Mouse (Mus musculus) cerebellum, adult 8-10 months (tissue): Measurements from ENCODE around the gene Gm11213.

Experiments used
- DNase-seq: peaks from one replicate; pipeline ENCODE4 v3.0.0; 2022

The Gm11213 gene

DNA sequence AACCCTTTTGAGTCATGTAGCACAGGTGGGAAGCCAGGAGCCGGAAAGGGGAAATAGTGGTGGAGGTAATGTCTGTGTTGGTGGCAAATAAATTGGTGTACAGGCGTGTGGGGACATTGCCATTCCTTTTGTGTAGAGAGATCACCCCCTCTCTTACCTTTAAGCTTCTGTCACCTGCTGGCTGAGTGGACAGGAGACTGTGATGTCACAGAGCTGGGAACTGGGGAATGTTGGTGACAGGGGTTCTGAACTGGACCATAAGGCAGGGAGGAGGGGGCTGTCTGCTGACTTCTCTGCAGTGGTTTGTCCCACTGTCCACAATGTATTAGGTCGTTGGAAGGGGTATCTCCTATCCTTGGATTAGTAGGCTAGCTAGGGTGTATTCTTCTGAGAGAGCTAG lies at the start of gene Gm11213:
Gm11213 (minus strand) TSS at position 317 of the 400 bp plus-strand sequence.
- no peak for DNase-seq

DNA sequence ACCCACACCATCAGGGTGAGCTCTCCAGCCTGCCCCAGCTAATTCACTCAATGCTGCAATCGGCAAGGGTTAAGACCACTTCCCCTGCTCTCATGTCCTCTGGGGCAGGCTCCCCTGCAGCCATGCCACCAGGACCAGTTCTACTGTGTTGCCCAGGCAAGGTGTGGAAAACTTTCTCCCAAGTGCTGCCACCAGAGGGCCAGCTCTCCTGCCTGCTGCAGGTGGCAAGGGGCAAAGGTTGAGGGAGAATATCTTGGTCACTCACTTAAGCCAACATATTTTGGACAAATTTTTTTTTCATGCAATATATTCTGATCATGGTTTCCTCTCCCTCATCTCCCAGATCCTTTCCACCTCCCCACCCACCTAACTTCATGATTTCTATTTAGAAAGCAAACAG lies 49.3 kb upstream of the Gm11213 start:
- no peak for DNase-seq

DNA sequence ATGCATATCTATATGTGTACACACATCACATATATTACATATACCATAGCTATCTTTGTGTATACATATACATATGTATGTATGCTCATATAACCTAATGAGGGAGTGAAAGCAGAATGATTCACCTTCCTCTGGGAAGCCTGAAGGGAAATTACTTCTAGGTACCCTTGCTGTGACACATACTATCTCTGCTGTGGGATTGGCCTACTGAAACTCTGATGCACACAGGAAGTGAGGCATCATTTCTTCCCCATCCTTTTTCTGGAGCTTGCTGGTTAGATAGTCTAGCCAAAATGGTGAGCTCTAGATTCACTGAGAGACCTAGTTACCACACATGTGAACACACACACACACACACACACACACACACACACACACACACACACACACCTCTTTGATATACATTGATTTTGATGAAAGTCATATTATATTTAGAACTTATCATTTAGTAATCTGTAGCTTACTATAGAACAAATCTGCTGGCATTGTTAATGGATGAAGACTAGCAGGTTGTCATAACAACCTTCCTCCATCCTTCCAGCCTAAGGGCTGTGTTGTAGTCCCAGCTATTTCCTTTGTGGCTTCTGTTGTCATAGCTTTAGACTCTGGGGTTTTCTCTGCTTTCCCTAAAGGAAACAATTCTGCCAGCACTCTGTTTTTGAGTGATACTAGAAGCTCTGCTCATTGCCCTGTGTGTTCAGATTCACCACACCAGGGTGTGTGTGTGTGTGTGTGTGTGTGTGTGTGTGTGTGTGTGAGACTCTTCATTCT lies 39.1 kb upstream of the Gm11213 start:
- DNase-seq = no peak

DNA sequence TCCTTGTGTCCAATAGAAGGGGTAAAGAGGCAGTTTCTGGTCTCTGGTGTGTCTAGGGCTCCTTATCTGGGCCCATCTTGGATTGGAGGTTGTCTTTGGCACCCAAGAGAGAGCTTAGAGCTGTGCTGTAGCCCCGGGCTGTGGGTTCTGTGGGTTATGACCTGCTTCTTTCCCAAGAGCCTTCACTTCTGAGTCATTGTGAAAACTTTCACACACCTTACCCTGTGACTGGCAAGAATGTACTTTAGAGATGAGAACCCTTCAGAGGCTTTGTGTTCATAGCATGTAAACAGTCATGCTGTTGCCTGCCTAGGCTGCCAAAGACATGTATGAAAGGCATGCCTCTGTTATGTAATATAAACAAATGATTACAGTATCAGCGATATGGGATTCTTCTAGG lies 34.8 kb upstream of the Gm11213 start:
- DNase-seq = no peak

DNA sequence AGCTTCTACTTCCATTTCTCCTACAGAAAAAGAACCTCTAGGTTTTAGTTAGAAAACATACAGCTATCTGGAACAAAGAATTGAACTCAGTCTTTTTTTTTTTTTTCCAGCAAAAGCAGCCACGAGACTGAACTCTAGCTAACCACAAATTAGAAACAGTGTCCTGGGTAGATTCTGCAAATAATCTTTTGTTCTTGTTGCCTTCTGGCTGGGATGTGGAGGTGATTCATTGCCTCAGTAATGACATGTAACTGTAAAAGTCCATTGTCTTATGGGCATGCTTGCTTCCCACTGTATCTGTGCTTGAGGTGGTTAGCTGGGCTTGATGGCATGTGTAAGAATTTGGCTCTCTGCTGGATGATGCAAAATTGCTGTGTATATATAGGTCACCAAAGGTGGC lies 33.5 kb upstream of the Gm11213 start:
- no peak for DNase-seq

DNA sequence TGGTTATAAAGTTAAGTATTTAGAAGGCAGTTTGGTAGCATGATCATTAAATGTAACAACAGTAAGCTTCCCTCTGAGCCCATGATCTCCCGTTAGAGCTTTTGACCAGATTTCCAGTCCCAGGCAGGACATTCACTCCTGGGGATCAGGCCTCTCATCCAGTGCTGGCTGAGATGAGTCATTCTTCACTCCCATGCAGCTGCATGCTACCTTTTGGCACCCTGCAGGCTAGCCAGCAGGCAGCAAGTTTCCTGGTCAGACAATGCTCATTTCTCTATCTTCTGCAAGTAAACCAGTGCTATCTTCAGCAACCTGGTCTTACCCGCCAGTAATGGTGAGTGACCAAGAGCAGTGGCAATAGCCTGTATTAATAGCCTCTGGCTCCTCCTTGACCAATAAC lies 28.1 kb upstream of the Gm11213 start:
- DNase-seq = no peak

DNA sequence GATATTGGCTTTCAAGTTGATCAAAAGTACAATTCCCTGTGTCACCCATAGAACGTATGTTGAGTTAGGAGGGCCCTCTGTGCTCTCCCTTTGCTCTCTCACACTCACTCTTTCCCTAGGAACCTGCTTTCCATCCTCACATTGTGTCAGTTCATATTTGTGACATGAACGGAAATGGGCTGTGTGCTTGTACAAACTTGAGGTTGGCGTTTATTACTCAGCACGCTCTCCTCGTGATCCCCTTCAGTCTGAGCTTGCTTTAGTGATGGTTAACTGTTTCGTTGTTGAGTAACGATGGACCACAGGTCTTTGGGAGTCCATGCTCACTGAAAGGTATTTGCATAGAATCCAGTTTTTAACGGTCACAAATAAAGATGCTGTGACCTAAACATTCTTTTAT lies 22.1 kb upstream of the Gm11213 start:
- no peak for DNase-seq

DNA sequence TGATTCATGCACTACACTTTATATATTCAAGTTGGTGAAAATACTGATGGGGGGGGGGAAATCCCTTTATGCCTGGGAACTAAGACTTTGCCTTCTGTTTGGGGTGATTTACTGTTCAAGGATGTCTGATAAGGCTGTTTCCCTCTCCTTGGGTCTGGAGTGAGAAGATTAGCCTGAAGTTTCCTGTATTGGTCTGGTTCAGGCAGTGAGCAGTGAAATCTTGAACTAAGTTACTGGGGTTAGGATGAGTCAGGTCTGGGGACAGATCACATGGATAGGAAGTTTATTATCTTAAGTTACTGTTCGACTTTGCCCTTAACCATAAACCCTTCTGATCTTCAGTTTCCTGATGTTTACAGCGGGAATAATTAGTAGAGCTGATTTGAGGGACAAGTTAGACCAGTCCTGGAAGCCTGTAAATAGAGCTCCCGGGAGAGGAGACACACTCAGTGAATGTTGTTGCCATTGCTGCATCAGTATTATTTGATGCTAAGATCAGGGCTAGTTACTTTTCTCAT lies 20.6 kb upstream of the Gm11213 start:
- DNase-seq = no peak

DNA sequence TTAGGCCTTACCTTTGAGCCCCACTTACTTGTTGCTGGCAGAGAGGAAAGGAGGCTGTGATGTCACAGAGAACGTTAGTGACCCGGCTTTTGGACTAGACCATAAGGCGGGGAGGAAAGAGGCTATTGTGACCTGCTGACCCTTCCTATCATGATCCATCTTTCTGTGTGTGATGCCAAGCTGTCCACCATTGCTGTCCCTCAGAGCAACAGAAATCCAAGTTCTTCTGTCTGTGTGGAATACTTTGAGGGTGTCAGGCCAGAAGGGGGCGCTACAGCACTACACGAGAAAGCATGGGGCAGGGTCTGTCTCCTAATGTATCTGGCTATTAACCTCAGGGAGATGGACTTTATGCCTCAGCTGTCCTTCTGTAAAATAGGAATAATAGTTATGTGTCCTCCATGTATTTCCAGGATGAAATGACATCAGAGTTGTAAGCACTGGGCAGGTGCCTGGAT lies 17.3 kb upstream of the Gm11213 start, which contains the start of gene Tex48:
Tex48 (minus strand) TSS at position 51 of the 458 bp plus-strand sequence.
- no peak for DNase-seq

DNA sequence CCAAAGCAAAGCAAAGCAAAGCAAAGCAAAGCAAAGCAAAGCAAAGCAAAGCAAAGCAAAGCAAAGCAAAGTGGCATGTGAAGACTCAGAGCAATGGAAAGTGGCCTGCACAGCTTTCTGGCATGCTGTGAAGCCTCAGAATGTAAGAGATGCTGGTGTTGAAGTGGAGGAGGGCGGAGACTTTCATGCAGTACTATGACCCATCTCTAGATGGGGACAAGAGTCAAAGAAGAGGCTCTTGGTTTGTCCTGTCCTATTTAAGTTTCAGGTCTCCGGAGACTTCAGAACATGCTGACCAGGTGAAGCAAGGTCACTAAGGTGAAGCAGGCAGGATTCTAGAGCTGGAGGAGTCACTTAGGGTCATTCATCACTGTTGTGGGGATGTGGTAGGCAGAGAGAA lies 16.8 kb upstream of the Gm11213 start:
- no peak for DNase-seq

DNA sequence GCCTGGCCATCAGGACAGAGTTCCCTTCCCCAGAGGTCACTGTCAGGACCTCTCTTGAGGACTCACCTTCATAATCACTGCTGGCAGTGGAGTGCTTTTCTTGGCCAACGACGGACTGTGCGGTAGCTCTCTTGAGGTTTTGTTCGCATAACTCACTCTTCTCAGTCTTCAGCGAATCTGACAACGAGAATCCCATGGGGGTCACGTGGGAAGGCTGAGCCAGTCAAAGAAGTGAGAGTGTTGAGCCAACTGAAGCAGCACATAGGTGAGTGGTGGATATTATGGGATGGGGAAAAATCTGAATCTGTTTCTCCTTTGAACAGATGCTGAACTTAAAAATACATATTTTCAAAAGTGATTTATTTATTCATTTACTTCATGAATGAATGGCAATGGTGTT lies 3.3 kb upstream of the Gm11213 start:
- DNase-seq = no peak

DNA sequence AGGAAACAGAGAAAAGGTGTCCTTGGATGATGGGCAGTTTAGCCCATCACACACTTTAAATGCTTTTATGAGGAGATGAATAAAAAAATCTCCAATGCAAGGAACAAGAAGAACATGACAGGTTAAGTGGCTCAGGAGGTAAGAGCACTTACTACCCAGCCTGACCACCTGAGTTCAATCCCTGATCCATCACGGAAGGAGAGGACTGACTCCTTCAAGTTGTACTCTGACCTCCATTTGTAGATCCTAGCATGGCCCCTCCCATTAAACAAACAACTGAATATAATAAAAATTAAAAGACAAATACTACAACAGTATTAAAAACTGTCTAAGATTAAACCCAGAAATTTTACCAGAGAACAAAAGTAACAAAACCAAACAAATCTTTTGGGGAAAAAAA lies 907 bp upstream of the Gm11213 start:
- no peak for DNase-seq

DNA sequence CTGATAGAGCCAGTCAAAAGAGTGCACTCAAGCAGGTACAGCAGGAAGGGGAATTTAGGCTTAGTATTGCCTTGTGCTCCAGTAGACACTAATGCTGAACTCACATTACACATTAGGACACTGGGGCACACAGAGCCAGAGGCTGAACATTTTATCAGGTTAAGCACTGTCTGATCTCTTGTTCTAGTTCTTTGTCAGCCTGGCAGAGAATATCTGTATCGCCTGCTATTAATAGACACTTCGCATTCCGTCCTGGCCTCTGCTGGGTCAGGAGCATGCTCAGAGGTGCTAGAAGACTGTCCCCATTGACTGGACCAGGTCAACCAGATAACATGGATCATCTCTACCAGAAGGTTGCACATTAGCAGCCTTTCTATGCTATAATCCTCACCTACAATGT lies 484 bp upstream of the Gm11213 start:
- no peak for DNase-seq

DNA sequence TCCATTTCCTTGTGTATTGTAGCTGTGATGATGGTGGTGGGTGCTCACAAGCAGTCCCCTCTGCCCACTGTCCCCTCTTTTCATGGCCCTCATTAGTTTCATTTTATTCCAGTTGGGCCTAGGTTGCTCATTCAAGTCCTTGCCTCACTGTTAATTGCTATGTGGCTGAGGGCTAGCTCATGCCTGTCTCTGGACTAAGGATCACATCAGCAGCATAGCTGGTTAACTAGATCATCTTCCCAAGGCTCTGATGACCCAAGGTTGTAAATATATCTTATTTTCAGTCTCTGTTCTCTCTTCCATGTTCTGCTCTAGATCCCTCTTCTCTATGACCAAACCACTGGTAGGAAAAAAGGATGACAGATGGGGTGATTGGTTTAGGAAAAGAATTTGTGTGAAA lies 3.8 kb downstream of the Gm11213 start:
- DNase-seq = no peak

DNA sequence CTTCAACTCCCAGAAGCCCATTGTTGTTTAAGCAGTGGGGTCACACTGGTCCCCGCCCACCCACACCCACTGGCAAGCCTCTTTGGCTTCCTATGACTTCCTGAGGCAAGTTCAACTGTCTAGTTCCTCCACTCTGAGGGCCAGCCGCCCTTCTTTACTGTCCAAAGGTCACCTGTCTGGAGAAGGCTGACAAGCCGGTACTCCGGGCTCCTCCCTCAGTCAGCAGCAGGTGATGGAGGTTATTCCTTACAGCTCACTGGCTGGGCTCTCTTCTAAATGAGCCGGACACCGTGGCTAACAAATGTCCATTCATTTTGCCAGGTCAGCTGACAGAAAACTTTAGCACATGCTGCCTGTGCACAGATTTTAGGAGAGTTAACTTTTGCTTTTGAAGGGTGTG lies 4.3 kb downstream of the Gm11213 start:
- DNase-seq = no peak

DNA sequence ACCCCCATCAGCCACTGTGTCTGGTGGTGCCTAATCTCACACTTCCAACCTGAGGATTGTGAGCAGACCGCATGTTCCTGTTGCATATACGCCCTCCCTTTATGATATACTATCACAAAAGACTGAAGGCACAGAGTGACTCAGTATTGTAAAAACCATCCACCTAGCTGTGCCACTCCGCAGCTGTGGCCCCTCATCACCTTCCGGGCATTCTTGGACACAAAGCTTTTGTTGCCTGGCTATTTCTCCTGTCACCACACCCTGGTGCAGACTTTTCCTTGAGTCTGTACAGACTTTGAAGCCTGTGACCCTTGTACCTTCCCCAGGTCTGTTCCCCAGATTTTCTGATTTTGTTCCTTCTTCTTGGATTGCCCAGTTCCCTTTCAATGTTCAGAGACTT lies 9.1 kb downstream of the Gm11213 start:
- DNase-seq = no peak

DNA sequence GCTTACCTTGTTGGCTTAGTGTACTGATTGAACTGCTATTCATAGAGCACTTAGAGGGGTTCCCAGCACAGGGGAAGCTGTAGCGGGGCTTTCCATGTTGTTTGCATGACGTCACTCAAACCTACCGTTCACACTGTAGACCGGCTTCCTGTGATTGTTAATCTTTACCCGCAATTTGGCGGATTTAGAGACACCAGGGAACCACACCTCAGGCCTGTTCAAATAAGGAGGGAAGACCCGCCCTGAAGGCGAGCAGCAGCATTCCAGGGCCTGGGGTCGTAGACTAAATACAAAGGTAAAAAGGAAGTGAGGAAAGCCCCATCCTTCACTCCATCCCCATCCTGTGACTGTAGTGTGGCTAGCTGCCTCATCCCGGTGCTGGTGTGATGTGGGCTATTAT lies 9.8 kb downstream of the Gm11213 start:
- no peak for DNase-seq

DNA sequence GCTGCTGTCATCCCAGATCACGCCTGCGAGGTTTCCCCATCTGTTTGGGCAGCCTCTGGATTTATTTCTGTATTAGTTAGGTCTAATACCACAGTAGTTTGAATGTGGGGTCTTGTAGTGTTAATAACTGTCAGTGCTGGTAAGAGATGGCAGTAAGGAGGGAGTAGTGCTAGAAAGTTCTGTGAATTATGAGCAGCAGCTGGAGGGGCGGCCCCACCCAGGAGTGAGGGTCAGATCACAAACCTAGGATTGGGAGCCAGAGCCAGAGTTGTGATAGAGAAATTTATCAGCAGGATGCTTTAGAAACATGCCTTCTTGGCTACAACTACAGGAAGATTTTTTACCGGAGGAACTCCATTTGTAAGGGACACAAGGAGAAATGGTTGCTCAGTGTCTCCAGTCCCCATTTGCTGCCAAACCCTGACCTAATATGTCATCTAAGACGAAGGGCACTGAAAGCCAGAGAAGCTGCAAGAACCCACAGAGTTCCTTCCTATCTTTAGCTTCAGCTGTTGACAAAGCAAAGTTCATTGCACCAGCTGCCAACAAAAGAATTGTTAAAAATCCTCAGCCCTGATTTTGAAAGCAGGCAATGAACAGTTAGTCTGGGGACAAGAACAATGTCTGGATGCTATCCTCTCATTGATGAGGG lies 10.5 kb downstream of the Gm11213 start:
- DNase-seq = no peak

DNA sequence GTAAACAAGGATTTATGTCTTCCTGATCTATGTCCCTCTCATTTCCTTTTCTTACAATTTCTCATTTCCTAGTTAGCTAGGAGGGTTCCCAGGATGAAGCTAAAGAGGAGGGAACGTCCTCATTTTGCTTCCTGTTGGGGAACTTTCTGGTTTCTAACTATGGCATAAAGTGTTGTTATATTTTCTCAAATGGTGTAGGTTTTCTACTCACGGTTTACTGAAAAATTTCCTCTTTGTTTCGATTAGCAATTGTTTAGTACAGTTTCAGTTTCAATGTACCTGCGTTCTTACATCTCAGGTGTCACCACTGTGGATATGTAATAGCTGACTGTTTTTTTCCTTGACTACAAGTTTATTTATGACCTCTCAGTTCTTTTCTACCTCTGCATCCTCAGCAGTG lies 14.5 kb downstream of the Gm11213 start:
- no peak for DNase-seq

DNA sequence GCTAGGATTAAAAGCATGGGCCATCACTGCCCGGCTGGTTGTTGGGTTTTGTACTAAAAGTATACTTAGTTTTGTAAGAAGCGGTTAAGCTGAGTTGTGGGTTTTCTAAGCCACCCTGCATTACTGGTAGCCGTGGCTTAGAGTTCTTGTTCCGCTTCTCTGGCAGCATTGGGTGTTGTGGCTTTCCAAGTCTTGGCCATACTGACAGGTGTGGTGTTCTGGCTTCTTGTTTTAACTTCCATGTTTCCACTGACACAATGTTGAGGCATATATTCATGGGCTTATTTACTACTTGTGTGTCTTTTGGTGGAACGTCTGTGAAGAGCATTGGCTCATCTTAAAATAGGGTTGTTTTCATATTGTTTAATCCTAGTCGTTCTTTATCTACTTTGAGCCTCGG lies 15.1 kb downstream of the Gm11213 start:
- no peak for DNase-seq

DNA sequence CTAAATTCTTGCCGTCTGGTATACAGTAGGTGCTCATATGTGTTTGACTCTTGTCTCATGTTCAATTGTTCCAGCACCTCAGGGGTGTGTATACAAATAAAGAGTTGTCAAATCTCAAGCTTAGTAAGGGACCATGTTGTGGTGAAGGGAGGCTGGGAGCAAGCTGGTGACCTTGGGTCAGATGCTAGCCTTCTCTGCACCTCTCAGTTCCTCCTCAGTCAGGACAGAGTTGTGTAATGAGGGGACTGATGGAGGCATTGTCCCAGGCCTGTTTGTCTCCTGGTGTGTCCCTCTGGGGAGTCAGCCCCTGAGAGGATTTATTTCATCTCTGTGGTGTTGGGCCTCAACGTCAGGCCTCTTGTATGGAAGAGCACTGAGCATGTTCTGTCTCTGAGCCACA lies 18.8 kb downstream of the Gm11213 start:
- DNase-seq = no peak

DNA sequence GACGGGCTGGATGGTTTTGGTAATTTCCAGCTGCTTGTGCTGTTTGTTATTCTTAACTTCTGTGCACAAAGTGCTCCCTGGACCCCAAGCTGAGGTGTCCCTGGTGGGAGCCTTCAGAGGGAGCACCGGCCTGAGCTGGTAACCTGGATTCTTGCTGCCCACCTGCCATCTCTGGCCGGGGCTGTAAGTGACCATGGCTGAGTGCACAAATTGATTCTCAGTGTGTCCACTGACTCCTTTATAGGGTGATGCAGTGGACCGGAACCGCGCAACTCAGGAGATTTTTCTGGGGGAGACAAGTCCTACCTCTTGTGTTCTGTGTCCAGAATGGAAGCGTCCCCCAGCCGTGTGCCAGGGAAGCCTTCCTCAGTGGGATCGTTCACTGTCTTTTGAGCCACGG lies 19.8 kb downstream of the Gm11213 start:
- DNase-seq = no peak

DNA sequence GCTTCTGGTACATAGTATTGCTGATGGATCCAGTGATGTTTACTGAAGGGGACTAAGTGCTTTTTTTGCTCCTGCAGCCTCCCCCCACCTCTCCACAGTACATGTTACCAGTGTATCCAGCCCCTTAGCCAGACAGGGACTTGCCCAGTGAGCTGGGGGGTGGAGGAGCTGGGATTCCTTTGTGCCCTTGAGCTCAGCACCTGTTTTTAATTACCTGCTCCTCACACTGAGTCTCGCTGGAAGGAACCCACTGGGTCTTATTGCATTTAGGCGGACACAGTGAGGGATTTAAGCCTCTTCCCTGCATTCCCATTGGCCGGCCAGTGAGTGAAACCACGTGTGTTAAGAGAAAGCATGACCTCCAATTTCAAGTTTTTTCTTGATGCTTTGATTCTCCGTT lies 22.5 kb downstream of the Gm11213 start:
- DNase-seq = no peak

DNA sequence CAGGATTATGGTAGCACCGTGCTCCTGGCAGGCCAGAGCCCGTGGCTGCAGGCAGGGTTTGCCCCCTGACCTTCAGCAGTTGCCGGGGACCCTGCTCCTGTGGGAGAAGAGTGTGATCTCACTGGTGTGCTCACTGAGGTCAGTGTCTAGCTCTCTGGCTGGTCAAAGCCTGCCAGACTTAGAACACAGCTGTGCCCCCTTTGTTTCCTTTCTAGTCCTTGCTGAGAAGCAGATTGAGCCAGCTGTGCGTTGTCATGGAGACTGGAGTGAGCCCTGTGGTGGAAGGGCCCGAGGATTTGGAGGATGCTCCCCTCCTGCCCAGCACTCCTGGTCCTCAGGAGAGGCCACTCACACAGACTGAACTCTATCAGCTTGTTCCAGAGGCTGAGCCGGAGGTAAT lies 25.0 kb downstream of the Gm11213 start:
- DNase-seq = no peak

DNA sequence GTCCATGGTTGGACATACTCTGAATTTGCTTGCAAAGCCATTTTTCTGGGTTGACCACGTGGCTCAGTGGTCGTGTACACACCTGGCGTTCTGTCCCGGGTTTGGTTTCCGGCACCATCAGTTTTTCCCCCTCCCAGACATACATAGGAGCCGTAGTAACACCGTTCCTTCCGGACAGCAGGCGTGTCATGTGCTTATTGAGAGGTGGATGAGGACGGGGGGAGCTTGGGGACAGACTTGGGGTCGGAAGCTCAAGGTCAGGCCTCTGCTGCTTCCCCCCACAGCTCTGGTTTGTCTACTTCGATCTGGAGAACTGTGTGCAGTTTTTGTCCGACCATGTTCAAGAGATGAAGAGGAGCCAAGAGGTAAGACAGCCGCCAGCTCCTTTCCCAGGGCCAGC lies 25.4 kb downstream of the Gm11213 start:
- DNase-seq = no peak
